25 mouse cellular contexts compared by ENCODE assay signal in the genomic region with DNA sequence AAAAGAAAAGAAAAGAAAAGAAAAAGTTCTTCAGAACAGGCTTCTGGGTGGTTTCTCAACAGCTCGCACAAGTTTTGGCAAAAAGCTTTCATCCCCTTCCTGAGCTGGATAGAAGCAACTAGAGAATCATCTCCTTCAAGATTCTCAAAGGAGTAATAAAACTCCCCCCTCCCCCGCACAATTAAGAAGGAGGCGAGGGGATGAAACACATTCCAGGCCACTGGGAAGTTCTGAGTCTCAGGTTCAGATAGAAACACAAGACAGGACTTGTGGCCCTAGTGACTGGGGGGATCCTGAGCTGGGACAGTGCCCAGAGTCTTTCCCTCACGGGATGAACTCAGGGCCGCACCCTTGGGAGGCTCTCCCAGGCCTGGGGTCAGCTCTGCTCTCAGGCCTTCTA. TPM values are rescaled to one million over a fixed set of nuclear protein-coding genes. Genes with fewer than 3 reads are reported as not detected.
DNase-seq lines count a peak whose midpoint lies in the region; ATAC-seq and TF ChIP-seq lines count a peak whose summit lies in the region.
"Had no signal": no experiment of that assay in that cellular context is flagged by ENCODE, and none has a peak within 500 bp of the region (broad histone marks: within the 10 kb centered on the region; RNA-seq: fewer than 3 reads in every experiment).

No protein-coding gene starts in this region.

- H3K27ac ChIP-seq in heart, embryonic 12.5 days (ENCODE audit: poor library complexity, severe bottlenecking) = no peak overlapping the region
- H3K27ac ChIP-seq in kidney, embryonic 15.5 days = peak overlapping the region; percentile 41; the same call in 1 of the 2 replicates
- no peak overlapping the region for H3K27ac ChIP-seq in lung, embryonic 14.5 days (ENCODE audit: low read depth)
- H3K27ac ChIP-seq in lung, postnatal 0 days (ENCODE audit: low read length) = no peak overlapping the region
- H3K27ac ChIP-seq in testis, adult 2 months (ENCODE audit: control insufficient read depth, insufficient read depth, low read depth, low read length) = no peak overlapping the region
- H3K27ac ChIP-seq: heart, adult 2 months; heart, embryonic 10.5 days; hindbrain, embryonic 12.5 days; hindbrain, embryonic 15.5 days had no signal

- 68% methylated on average over 5 of the region's 5 CpGs for WGBS in heart, embryonic 12.5 days
- WGBS in kidney, embryonic 15.5 days = 11% methylated on average over 5 of the region's 5 CpGs
- 46% methylated on average over 5 of the region's 5 CpGs for WGBS in lung, embryonic 14.5 days
- WGBS in lung, postnatal 0 days = 57% methylated on average over 5 of the region's 5 CpGs

- H3K9ac ChIP-seq in heart, embryonic 12.5 days = no peak overlapping the region
- no peak overlapping the region for H3K9ac ChIP-seq in kidney, embryonic 15.5 days
- no peak overlapping the region for H3K9ac ChIP-seq in lung, embryonic 14.5 days
- no peak overlapping the region for H3K9ac ChIP-seq in lung, postnatal 0 days (replicated peaks; ENCODE audit: low read depth)
- H3K9ac ChIP-seq: hindbrain, embryonic 12.5 days; hindbrain, embryonic 15.5 days had no signal

- DNase-seq in heart, postnatal 25 days (ENCODE audit: low spot score) = no peak
- DNase-seq in kidney, postnatal 14 days = no peak
- DNase-seq in lung, embryonic 14.5 days = no peak
- DNase-seq in lung, postnatal 0 days (ENCODE audit: low spot score) = no peak
- DNase-seq in testis, postnatal 10 days (ENCODE audit: low spot score) = no peak
- DNase-seq: adrenal gland, adult 8-10 months; adrenal gland, postnatal 25 days; cerebellum, adult 11-12 months; cerebellum, adult 8-10 months; cerebellum, postnatal 10 days; cerebellum, postnatal 36 days; embryo, embryonic 11 days; gastrocnemius, postnatal 10 days; gastrocnemius, postnatal 36 days; heart, adult 2 months; heart, postnatal 36 days had no signal

- H3K27me3 ChIP-seq in heart, embryonic 12.5 days (replicated peaks) = no peaks in the 10 kb centered on the region
- no peaks in the 10 kb centered on the region for H3K27me3 ChIP-seq in kidney, embryonic 15.5 days
- H3K27me3 ChIP-seq in lung, embryonic 14.5 days (ENCODE audit: insufficient read depth, low read length) = no peaks in the 10 kb centered on the region
- H3K27me3 ChIP-seq in lung, postnatal 0 days (replicated peaks; ENCODE audit: insufficient read depth, low read length) = no peaks in the 10 kb centered on the region
- H3K27me3 ChIP-seq in testis, adult 2 months (ENCODE audit: control insufficient read depth, insufficient read depth, low read length) = no peaks in the 10 kb centered on the region
- H3K27me3 ChIP-seq: hindbrain, embryonic 12.5 days; hindbrain, embryonic 15.5 days had no signal

- no peak overlapping the region for H3K4me3 ChIP-seq in heart, embryonic 12.5 days
- H3K4me3 ChIP-seq in kidney, embryonic 15.5 days (replicated peaks) = no peak overlapping the region
- H3K4me3 ChIP-seq in lung, embryonic 14.5 days (ENCODE audit: low read depth, low read length) = no peak overlapping the region
- no peak overlapping the region for H3K4me3 ChIP-seq in lung, postnatal 0 days (ENCODE audit: low read depth, low read length)
- peak overlapping the region; percentile 61 for H3K4me3 ChIP-seq in testis, adult 2 months (ENCODE audit: control insufficient read depth, low read depth, low read length)
- H3K4me3 ChIP-seq: heart, adult 2 months; heart, embryonic 10.5 days; hindbrain, embryonic 12.5 days; hindbrain, embryonic 15.5 days had no signal

- TF ChIP-seq EP300 in lung, postnatal 0 days (IDR thresholded peaks at IDR 0.05) = no peak

- TF ChIP-seq POLR2A in testis, adult 2 months (IDR thresholded peaks at IDR 0.05; ENCODE audit: control insufficient read depth, low read depth, low read length) = no peak

- ATAC-seq in heart, embryonic 12.5 days (ENCODE audit: insufficient number of reproducible peaks, low FRiP score) = 0 out of 2 replicates have a peak, but pooled peaks have one; percentile 27
- ATAC-seq in kidney, embryonic 15.5 days (replicated peaks; ENCODE audit: low FRiP score) = no peak
- ATAC-seq in lung, embryonic 14.5 days (ENCODE audit: insufficient read depth) = 0 out of 2 replicates have a peak, but pooled peaks have one; percentile 21
- no peak for ATAC-seq in lung, postnatal 0 days
- ATAC-seq: activated CD4-positive, CD25-positive, alpha-beta regulatory T cell, adult 4 months; forebrain, embryonic 14.5 days had no signal

- 0 out of 2 replicates have a peak, but pooled peaks cover 8% of the 10 kb centered on the region for H3K9me3 ChIP-seq in heart, embryonic 12.5 days (replicated peaks)
- no peaks in the 10 kb centered on the region for H3K9me3 ChIP-seq in kidney, embryonic 15.5 days (replicated peaks)
- H3K9me3 ChIP-seq in lung, embryonic 14.5 days (ENCODE audit: low read depth, low read length) = no peaks in the 10 kb centered on the region
- H3K9me3 ChIP-seq in lung, postnatal 0 days (ENCODE audit: low read length) = no peaks in the 10 kb centered on the region
- H3K9me3 ChIP-seq: heart, embryonic 10.5 days; hindbrain, embryonic 12.5 days; hindbrain, embryonic 15.5 days had no signal

- H3K4me2 ChIP-seq in heart, embryonic 12.5 days = no peak overlapping the region
- H3K4me2 ChIP-seq in kidney, embryonic 15.5 days = no peak overlapping the region
- no peak overlapping the region for H3K4me2 ChIP-seq in lung, embryonic 14.5 days
- no peak overlapping the region for H3K4me2 ChIP-seq in lung, postnatal 0 days (replicated peaks; ENCODE audit: low read depth, low read length)
- H3K4me2 ChIP-seq: hindbrain, embryonic 12.5 days; hindbrain, embryonic 15.5 days had no signal

- no peaks in the 10 kb centered on the region for H3K4me1 ChIP-seq in heart, embryonic 12.5 days (replicated peaks)
- peaks cover 19% of the 10 kb centered on the region for H3K4me1 ChIP-seq in kidney, embryonic 15.5 days
- no peaks in the 10 kb centered on the region for H3K4me1 ChIP-seq in lung, embryonic 14.5 days (ENCODE audit: insufficient read depth)
- no peaks in the 10 kb centered on the region for H3K4me1 ChIP-seq in lung, postnatal 0 days (ENCODE audit: insufficient read depth, low read depth, low read length)
- H3K4me1 ChIP-seq in testis, adult 2 months (ENCODE audit: control insufficient read depth, insufficient read depth, low read length) = peaks cover 2% of the 10 kb centered on the region; the same call in 1 of the 2 replicates
- H3K4me1 ChIP-seq: hindbrain, embryonic 15.5 days had no signal

- intact Hi-C loops in heart, postnatal 25 days (cut with DNase I) = no loop called here

- TF ChIP-seq CTCF in lung, embryonic 14.5 days (IDR thresholded peaks at IDR 0.05; ENCODE audit: low read depth) = no peak
- TF ChIP-seq CTCF in lung, postnatal 0 days (IDR thresholded peaks at IDR 0.05) = no peak
- TF ChIP-seq CTCF in testis, adult 2 months (IDR thresholded peaks at IDR 0.05; ENCODE audit: control insufficient read depth, insufficient read depth, insufficient replicate concordance, low read depth, low read length) = no peak

- no peaks in the 10 kb centered on the region for H3K36me3 ChIP-seq in heart, embryonic 12.5 days
- H3K36me3 ChIP-seq in kidney, embryonic 15.5 days = no peaks in the 10 kb centered on the region
- H3K36me3 ChIP-seq in lung, embryonic 14.5 days (ENCODE audit: insufficient read depth) = no peaks in the 10 kb centered on the region
- no peaks in the 10 kb centered on the region for H3K36me3 ChIP-seq in lung, postnatal 0 days (ENCODE audit: insufficient read depth, low read length)
- H3K36me3 ChIP-seq in testis, adult 2 months (ENCODE audit: control insufficient read depth, insufficient read depth, low read length) = no peaks in the 10 kb centered on the region
- H3K36me3 ChIP-seq: heart, embryonic 10.5 days; hindbrain, embryonic 12.5 days; hindbrain, embryonic 15.5 days had no signal

RNA-seq across cellular contexts. Expression of a gene that starts 30.6 kb away (rescaled TPM):
- polyA plus RNA-seq in heart, embryonic 12.5 days (2016; fragmentation: Nextera tagmentation; extraction: Ambion mirVana) = 0.42 and 0.50 TPM in 2 replicates
- under 1 TPM in 1 of 2 experiments, not detected in 1; 0.08 TPM for total RNA-seq in heart, postnatal 25 days (2021)
- polyA plus RNA-seq in kidney, embryonic 15.5 days (2015; fragmentation: Nextera tagmentation; extraction: Ambion mirVana) = 2.2 and 2.4 TPM in 2 replicates
- 1.7 and 2.1 TPM in 2 replicates for polyA plus RNA-seq in lung, embryonic 14.5 days (2014; fragmentation: Nextera tagmentation; extraction: Ambion mirVana)
- polyA plus RNA-seq in lung, postnatal 0 days (2015; fragmentation: Nextera tagmentation; extraction: Ambion mirVana) = 0.29 and 0.35 TPM in 2 replicates
- polyA plus RNA-seq in testis, adult 2 months (2012; rRNA removed) = 0.19 and 0.30 TPM in 2 replicates
- total RNA-seq: granulocyte monocyte progenitor cell, adult 5-6 weeks; heart, adult 2 months had no signal
- polyA plus RNA-seq: activated CD4-positive, CD25-positive, alpha-beta regulatory T cell, adult 4 months had no signal

Comparison
In these comparisons a context has a peak if more than half of its experiments do, and no peak if none do; other contexts are left out.
1. ATAC-seq: peak in heart, embryonic 12.5 days (single experiment) and lung, embryonic 14.5 days (single experiment); none in kidney, embryonic 15.5 days (single experiment) and lung, postnatal 0 days (single experiment).